Mouse (Mus musculus) granulocyte monocyte progenitor cell, adult 5-6 weeks (primary cell): ENCODE measurements around the gene Ifna2. TPM values are rescaled to one million over a fixed set of nuclear protein-coding genes. Genes with fewer than 3 reads are reported as not detected.

Source experiments
- ATAC-seq: replicated peaks from 2 replicates; pipeline ENCODE4 v1.8.0; 2016; ENCODE audit warnings: mild to moderate bottlenecking, moderate TSS enrichment, inconsistent platforms; ENCODE audit not compliant: poor library complexity, severe bottlenecking
- total RNA-seq, 2 experiments: library from RNA; stranded (forward) in 1 of 2; stranded (reverse) in 1 of 2; fragments of 200-712, 200-1000 nt in 1 of 2; fragments of >200 nt in 1 of 2; fragmentation: Nextera tagmentation in 1 of 2; gene quantifications; 2 replicates each; pipeline ENCODE4 v1.2.3; 2014 to 2017

The Ifna2 gene
- total RNA-seq, 2 experiments from 2014 or later: not detected

GRCm38 (mm10) chr4:88676824-88677223, 6.9 kb downstream of the Ifna2 start, which contains the start of gene Ifna16:
Ifna16 (minus strand) TSS chr4:88676924.
- ATAC-seq: no peak

DNA sequence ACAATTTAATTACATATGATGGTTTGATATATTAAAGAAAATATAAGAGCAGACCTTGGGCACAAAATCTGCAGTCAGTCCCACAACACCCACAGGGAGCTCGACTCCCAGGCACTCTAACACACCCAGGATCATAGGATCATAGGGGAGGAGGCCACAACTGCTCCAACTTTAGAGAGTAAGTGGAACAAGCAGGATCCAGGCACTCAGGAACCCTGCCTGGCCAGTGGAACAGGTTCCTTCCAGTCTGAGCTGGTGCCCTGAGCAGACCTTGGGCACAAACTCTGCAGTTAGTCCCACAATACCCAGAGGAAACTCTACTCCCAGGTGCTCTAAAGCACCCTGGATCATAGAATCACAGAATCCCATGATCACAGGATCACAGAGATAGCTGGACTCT, 28.3 kb downstream of the Ifna2 start:
- no peak for ATAC-seq

- ATAC-seq: no peak
Observed at GRCm38 (mm10) chr4:88653644-88654043, 30.1 kb downstream of the Ifna2 start.

- ATAC-seq: no peak
Observed at GRCm38 (mm10) chr4:88644359-88644758, 39.4 kb downstream of the Ifna2 start, which contains the start of gene Ifna13. Ifna13 (minus strand) TSS chr4:88644459.

GRCm38 (mm10) chr4:88642526-88642925, 41.2 kb downstream of the Ifna2 start:
- no peak for ATAC-seq

DNA sequence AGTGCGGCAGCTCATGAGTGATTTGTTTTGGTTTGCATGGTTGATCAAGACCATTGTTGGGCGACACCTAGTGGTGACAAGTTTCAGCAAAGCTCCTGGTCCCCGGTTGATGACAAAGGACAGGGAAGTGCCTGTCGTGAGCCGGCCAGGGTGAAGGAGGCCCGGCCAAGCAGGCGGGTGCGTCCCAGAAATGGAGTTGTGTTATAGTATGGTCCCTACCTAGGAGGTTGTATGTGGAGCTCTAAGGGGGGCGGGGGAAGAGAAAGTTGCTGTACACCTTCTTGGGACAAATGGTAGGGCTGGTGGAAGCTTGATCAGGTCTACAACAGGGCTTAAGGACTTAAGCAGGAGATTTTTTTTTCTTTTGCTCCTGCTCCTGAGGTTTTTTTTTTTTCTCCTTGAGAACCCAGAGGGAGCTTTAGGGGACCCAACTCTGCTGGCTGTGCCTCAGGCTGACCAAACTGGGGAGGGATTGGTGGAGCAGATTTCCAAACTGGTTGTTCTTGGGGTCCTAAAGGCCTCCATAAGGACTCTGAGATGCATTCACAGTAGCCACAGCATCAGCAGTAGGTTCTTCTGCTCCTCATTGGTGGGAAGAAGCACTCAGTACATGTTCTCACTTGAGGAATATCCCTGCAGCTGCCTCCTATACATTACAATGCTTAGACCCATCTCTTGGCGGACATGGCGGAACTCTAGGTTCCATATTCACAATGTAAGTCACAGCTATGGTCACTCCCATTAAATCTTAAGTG, 42.5 kb downstream of the Ifna2 start:
- ATAC-seq: peak; percentile 93

GRCm38 (mm10) chr4:88640704-88641076, 43.0 kb downstream of the Ifna2 start:
- ATAC-seq: no peak

DNA sequence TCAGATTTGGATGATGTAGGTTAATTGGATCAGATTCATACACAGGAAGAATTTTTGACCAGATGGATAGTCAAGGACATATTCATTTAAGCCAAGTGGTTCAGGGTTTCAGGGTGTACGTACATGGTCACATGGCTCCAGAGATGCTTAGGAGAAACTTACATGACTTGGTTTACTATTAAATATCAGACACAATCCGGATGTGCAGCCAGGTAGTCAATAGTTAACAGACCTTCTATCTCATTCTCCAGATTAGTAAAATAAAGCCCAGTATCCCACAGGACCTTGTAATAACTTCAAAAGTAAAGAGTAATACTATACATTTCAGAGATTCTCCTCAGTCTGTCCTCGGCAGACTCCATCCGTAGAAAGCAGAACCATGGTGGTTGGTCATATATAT, 49.4 kb downstream of the Ifna2 start, which contains the start of gene C87499:
Gene C87499, minus strand, starts transcription at position 101 of the 400 bp plus-strand sequence.
- no peak for ATAC-seq

Other genes with a start within 250 kb of the Ifna2 start
Only the 30 nearest of the 33 such genes appear.
- not detected in 2 replicates for gene Ifnb1, start 161.1 kb downstream of the Ifna2 start, total RNA-seq (2014; fragmentation: Nextera tagmentation)
- gene Ifnb1, start 161.1 kb downstream of the Ifna2 start, total RNA-seq (2017): not detected in 2 replicates
- not detected in 2 replicates for gene Ifna15, start 125.7 kb downstream of the Ifna2 start, total RNA-seq (2014; fragmentation: Nextera tagmentation)
- not detected in 2 replicates for gene Ifna15, start 125.7 kb downstream of the Ifna2 start, total RNA-seq (2017)
- not detected in 2 replicates for gene Ifna14, start 112.1 kb downstream of the Ifna2 start, total RNA-seq (2014; fragmentation: Nextera tagmentation)
- gene Ifna14, start 112.1 kb downstream of the Ifna2 start, total RNA-seq (2017): not detected in 2 replicates
- gene Ifna9, start 91.5 kb downstream of the Ifna2 start, total RNA-seq (2014; fragmentation: Nextera tagmentation): not detected in 2 replicates
- not detected in 2 replicates for gene Ifna9, start 91.5 kb downstream of the Ifna2 start, total RNA-seq (2017)
- gene Ifna12, start 80.5 kb downstream of the Ifna2 start, total RNA-seq (2014; fragmentation: Nextera tagmentation): not detected in 2 replicates
- not detected in 2 replicates for gene Ifna12, start 80.5 kb downstream of the Ifna2 start, total RNA-seq (2017)
- gene C87499, start 49.5 kb downstream of the Ifna2 start, total RNA-seq (2014; fragmentation: Nextera tagmentation): not detected in 2 replicates
- gene C87499, start 49.5 kb downstream of the Ifna2 start, total RNA-seq (2017): not detected in 2 replicates
- not detected in 2 replicates for gene Ifna13, start 39.5 kb downstream of the Ifna2 start, total RNA-seq (2014; fragmentation: Nextera tagmentation)
- not detected in 2 replicates for gene Ifna13, start 39.5 kb downstream of the Ifna2 start, total RNA-seq (2017)
- not detected in 2 replicates for gene Ifna16, start 7.0 kb downstream of the Ifna2 start, total RNA-seq (2014; fragmentation: Nextera tagmentation)
- gene Ifna16, start 7.0 kb downstream of the Ifna2 start, total RNA-seq (2017): not detected in 2 replicates
- not detected in 2 replicates for gene Ifnab, start 7.4 kb upstream of the Ifna2 start, total RNA-seq (2014; fragmentation: Nextera tagmentation)
- gene Ifnab, start 7.4 kb upstream of the Ifna2 start, total RNA-seq (2017): not detected in 2 replicates
- gene Gm26566, start 37.9 kb upstream of the Ifna2 start, total RNA-seq (2014; fragmentation: Nextera tagmentation): not detected in 2 replicates
- 0.69 TPM in 1 of 2 replicates, not detected in the other for gene Gm26566, start 37.9 kb upstream of the Ifna2 start, total RNA-seq (2017)
- 33.5 and 45.5 TPM in 2 replicates for gene Klhl9, start 38.6 kb upstream of the Ifna2 start, total RNA-seq (2014; fragmentation: Nextera tagmentation)
- 72.4 and 96.0 TPM in 2 replicates for gene Klhl9, start 38.6 kb upstream of the Ifna2 start, total RNA-seq (2017)
- not detected in 2 replicates for gene Gm13271, start 71.0 kb upstream of the Ifna2 start, total RNA-seq (2014; fragmentation: Nextera tagmentation)
- not detected in 2 replicates for gene Gm13271, start 71.0 kb upstream of the Ifna2 start, total RNA-seq (2017)
- gene Gm13283, start 76.2 kb upstream of the Ifna2 start, total RNA-seq (2014; fragmentation: Nextera tagmentation): 0.49 TPM in 1 of 2 replicates, not detected in the other
- 0.21 TPM in 1 of 2 replicates, not detected in the other for gene Gm13283, start 76.2 kb upstream of the Ifna2 start, total RNA-seq (2017)
- gene Gm13290, start 89.9 kb upstream of the Ifna2 start, total RNA-seq (2014; fragmentation: Nextera tagmentation): not detected in 2 replicates
- not detected in 2 replicates for gene Gm13290, start 89.9 kb upstream of the Ifna2 start, total RNA-seq (2017)
- not detected in 2 replicates for gene Gm13289, start 93.0 kb upstream of the Ifna2 start, total RNA-seq (2014; fragmentation: Nextera tagmentation)
- gene Gm13289, start 93.0 kb upstream of the Ifna2 start, total RNA-seq (2017): not detected in 2 replicates
- not detected in 2 replicates for gene Gm13272, start 95.9 kb upstream of the Ifna2 start, total RNA-seq (2014; fragmentation: Nextera tagmentation)
- not detected in 2 replicates for gene Gm13272, start 95.9 kb upstream of the Ifna2 start, total RNA-seq (2017)
- gene Ifnz, start 98.2 kb upstream of the Ifna2 start, total RNA-seq (2014; fragmentation: Nextera tagmentation): 1.5 TPM in 1 of 2 replicates, not detected in the other
- gene Ifnz, start 98.2 kb upstream of the Ifna2 start, total RNA-seq (2017): 0.22 and 0.52 TPM in 2 replicates
- not detected in 2 replicates for gene Gm13276, start 101.8 kb upstream of the Ifna2 start, total RNA-seq (2014; fragmentation: Nextera tagmentation)
- gene Gm13276, start 101.8 kb upstream of the Ifna2 start, total RNA-seq (2017): not detected in 2 replicates
- gene Gm13277, start 104.7 kb upstream of the Ifna2 start, total RNA-seq (2014; fragmentation: Nextera tagmentation): not detected in 2 replicates
- gene Gm13277, start 104.7 kb upstream of the Ifna2 start, total RNA-seq (2017): not detected in 2 replicates
- not detected in 2 replicates for gene Gm13278, start 107.6 kb upstream of the Ifna2 start, total RNA-seq (2014; fragmentation: Nextera tagmentation)
- not detected in 2 replicates for gene Gm13278, start 107.6 kb upstream of the Ifna2 start, total RNA-seq (2017)
- not detected in 2 replicates for gene Gm13275, start 110.6 kb upstream of the Ifna2 start, total RNA-seq (2014; fragmentation: Nextera tagmentation)
- gene Gm13275, start 110.6 kb upstream of the Ifna2 start, total RNA-seq (2017): not detected in 2 replicates
- not detected in 2 replicates for gene Gm13279, start 113.5 kb upstream of the Ifna2 start, total RNA-seq (2014; fragmentation: Nextera tagmentation)
- not detected in 2 replicates for gene Gm13279, start 113.5 kb upstream of the Ifna2 start, total RNA-seq (2017)
- not detected in 2 replicates for gene Gm13285, start 115.8 kb upstream of the Ifna2 start, total RNA-seq (2014; fragmentation: Nextera tagmentation)
- not detected in 2 replicates for gene Gm13285, start 115.8 kb upstream of the Ifna2 start, total RNA-seq (2017)
- not detected in 2 replicates for gene Gm13287, start 119.3 kb upstream of the Ifna2 start, total RNA-seq (2014; fragmentation: Nextera tagmentation)
- gene Gm13287, start 119.3 kb upstream of the Ifna2 start, total RNA-seq (2017): not detected in 2 replicates
- not detected in 2 replicates for gene Gm13288, start 121.6 kb upstream of the Ifna2 start, total RNA-seq (2014; fragmentation: Nextera tagmentation)
- gene Gm13288, start 121.6 kb upstream of the Ifna2 start, total RNA-seq (2017): not detected in 2 replicates
- gene Ifna7, start 132.3 kb upstream of the Ifna2 start, total RNA-seq (2014; fragmentation: Nextera tagmentation): not detected in 2 replicates
- not detected in 2 replicates for gene Ifna7, start 132.3 kb upstream of the Ifna2 start, total RNA-seq (2017)
- not detected in 2 replicates for gene Ifna11, start 136.0 kb upstream of the Ifna2 start, total RNA-seq (2014; fragmentation: Nextera tagmentation)
- not detected in 2 replicates for gene Ifna11, start 136.0 kb upstream of the Ifna2 start, total RNA-seq (2017)
- not detected in 2 replicates for gene Ifna6, start 143.5 kb upstream of the Ifna2 start, total RNA-seq (2014; fragmentation: Nextera tagmentation)
- gene Ifna6, start 143.5 kb upstream of the Ifna2 start, total RNA-seq (2017): not detected in 2 replicates
- gene Ifna5, start 151.6 kb upstream of the Ifna2 start, total RNA-seq (2014; fragmentation: Nextera tagmentation): not detected in 2 replicates
- gene Ifna5, start 151.6 kb upstream of the Ifna2 start, total RNA-seq (2017): not detected in 2 replicates
- gene Ifna4, start 157.9 kb upstream of the Ifna2 start, total RNA-seq (2014; fragmentation: Nextera tagmentation): not detected in 2 replicates
- gene Ifna4, start 157.9 kb upstream of the Ifna2 start, total RNA-seq (2017): not detected in 2 replicates